Mouse (Mus musculus): ENCODE measurements around the gene Ubxn7. TPM values are rescaled to one million over a fixed set of nuclear protein-coding genes. Genes with fewer than 3 reads are reported as not detected.

Gene Ubxn7
- total RNA-seq, 2 experiments from 2014 or later, result 50.6 to 61.5 TPM

- DNase-seq, result peak; percentile 38
Measured at GRCm38 (mm10) chr16:32434066-32434465, 102.0 kb downstream of the Ubxn7 start.

- peak; percentile 29 for DNase-seq
Measured at GRCm38 (mm10) chr16:32434691-32435090, 102.6 kb downstream of the Ubxn7 start.

GRCm38 (mm10) chr16:32436657-32437056, 104.6 kb downstream of the Ubxn7 start:
- no peak for DNase-seq

- no peak for DNase-seq
Measured at GRCm38 (mm10) chr16:32437266-32437665, 105.2 kb downstream of the Ubxn7 start.

- no peak for DNase-seq
Measured at GRCm38 (mm10) chr16:32441432-32441831, 109.4 kb downstream of the Ubxn7 start.

Other genes with a start within 250 kb of the Ubxn7 start
- gene Pigx, start 232.5 kb upstream of the Ubxn7 start, total RNA-seq (2021), result 10 to 100 TPM; 34.1 to 35.0 TPM
- 10 to 100 TPM; 10.8 to 11.2 TPM for gene Cep19, start 232.5 kb upstream of the Ubxn7 start, total RNA-seq (2021)
- 10 to 100 TPM; 11.0 to 16.4 TPM for gene Nrros, start 166.7 kb upstream of the Ubxn7 start, total RNA-seq (2021)
- gene Bex6, start 152.4 kb upstream of the Ubxn7 start, total RNA-seq (2021), result not detected
- 10 to 100 TPM; 18.2 to 20.0 TPM for gene Fbxo45, start 85.1 kb upstream of the Ubxn7 start, total RNA-seq (2021)
- gene Wdr53, start 85.0 kb upstream of the Ubxn7 start, total RNA-seq (2021), result 10 to 100 TPM; 12.3 to 13.9 TPM
- gene Smco1, start 60.8 kb upstream of the Ubxn7 start, total RNA-seq (2021), result under 1 TPM; 0.18 to 0.97 TPM
- gene Rnf168, start 54.8 kb upstream of the Ubxn7 start, total RNA-seq (2021), result 10 to 100 TPM; 20.6 to 21.3 TPM
- under 1 TPM in 1 of 2 experiments, not detected in 1; 0.42 TPM for gene Tm4sf19, start 68.2 kb downstream of the Ubxn7 start, total RNA-seq (2021)
- gene Tctex1d2, start 87.4 kb downstream of the Ubxn7 start, total RNA-seq (2021), result 1 to 10 TPM; 5.8 to 6.0 TPM
- gene Pcyt1a, start 98.7 kb downstream of the Ubxn7 start, total RNA-seq (2021), result 10 to 100 TPM; 73.1 to 78.1 TPM
- gene Slc51a, start 155.6 kb downstream of the Ubxn7 start, total RNA-seq (2021), result not detected
- gene Zdhhc19, start 164.0 kb downstream of the Ubxn7 start, total RNA-seq (2021), result not detected